Mouse (Mus musculus) gastrocnemius, postnatal 10 days (tissue): ENCODE measurements around the gene Tmem273. TPM values are rescaled to one million over a fixed set of nuclear protein-coding genes. Genes with fewer than 3 reads are reported as not detected.

Experiments
- DNase-seq: peaks from one replicate; pipeline ENCODE4 v3.0.0; 2021; ENCODE audit warnings: mixed read lengths
- long read RNA-seq, 2 experiments: library from polyadenylated mRNA; stranded (forward); transcript quantifications; one replicate each; pipeline ENCODE4 v2.0.0; 2021
- total RNA-seq, 2 experiments: library from RNA; stranded (reverse); gene quantifications; 2 replicates each; pipeline ENCODE4 v1.2.3; 2021

Tmem273 gene
- under 1 TPM in 1 of 2 experiments, not detected in 1; 0.73 TPM for total RNA-seq
- long read RNA-seq, experiment 1 = 0 reads
- long read RNA-seq, experiment 2, partial matches to known transcripts = 0 of 1 reads
- long read RNA-seq, experiment 2, other reads (novel, unspliced or antisense) = 0 of 1 reads

DNA sequence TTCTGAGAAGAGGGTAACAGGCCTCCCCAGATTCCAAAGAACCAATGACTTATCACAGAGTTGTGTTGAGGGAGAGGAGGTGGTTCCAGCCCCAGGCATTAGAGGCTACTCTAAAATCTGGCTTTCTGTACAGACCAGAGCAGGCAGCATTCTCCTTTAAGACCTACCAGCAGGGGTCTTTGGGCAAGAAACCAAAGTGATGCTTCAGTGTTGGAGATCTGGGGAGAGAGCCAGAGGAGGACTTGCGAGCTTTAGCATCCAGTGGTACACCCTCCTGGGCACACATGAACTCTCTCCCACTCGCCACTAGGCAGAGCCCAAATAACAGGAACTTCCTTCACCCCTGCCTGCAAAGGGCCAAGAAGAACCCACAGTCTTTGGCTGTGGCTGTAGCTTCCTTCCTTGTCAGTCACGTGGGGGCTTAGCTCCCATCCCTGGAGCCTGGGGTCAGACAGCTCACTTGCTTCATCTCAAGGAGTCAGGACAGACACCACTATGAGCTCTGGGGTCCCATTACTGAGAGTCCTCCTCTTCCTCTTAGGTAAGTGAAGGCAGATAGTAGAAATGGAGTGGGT is at the start of gene Tmem273:
Gene Tmem273, plus strand, starts transcription at position 408 of the 575 bp plus-strand sequence.
- DNase-seq = no peak

DNA sequence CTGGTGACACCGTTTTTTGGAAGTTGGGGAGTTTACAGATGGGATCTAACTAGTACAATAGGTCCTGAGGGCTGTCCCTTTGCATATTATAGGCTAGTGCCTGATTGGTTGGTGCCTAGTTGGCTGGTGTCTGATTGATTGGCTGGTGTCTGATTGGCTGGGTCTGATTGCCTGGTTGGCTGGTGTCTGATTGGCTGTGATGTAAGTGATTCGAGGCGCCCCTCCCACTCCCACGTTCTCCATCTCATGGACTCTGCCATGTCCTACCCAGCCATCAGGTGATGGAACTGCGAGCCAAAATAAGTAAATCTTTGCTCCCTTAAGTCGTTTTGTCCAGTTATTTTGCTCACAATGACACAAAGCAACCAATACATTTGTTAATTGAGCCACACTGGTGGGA is 49.2 kb upstream of the Tmem273 start:
- DNase-seq = no peak

DNA sequence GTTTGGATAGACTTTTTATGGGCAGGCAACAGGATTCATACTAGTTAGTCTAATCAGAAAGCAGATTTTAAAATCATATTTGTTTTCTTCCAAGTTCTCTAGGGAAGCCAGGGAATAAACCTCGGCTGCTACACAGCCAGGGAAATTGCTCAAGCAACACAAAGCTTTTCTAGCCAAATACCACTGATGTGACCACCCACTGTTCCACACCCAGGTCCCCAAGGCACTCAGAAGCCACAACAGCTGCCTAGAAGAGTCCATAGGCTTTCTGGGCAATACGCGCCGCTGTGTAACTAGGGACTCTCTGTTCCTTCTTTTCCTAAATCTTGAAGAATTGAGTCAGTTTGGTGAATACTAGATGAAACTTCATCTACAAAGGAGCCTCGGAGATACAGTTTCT is 47.2 kb upstream of the Tmem273 start:
- no peak for DNase-seq

DNA sequence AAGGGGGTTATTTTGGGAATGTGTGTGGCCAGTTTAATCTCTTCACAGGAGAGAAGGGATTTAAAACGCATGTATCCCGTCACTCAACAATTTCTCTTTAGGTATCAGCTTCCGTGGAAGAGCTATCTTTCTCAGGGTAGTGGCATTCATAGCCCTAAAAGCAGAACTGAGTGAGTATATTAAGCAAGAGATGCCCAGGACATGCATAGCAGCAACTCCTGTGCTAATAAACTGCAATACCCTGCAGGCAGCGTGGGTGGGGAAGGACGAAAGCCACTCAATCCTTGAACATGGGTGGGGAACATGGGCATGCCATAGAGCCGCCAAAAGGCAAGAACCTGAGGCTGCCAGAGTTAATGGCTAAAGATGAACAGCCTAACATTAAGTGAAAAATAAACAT is 37.2 kb upstream of the Tmem273 start:
- DNase-seq = no peak

DNA sequence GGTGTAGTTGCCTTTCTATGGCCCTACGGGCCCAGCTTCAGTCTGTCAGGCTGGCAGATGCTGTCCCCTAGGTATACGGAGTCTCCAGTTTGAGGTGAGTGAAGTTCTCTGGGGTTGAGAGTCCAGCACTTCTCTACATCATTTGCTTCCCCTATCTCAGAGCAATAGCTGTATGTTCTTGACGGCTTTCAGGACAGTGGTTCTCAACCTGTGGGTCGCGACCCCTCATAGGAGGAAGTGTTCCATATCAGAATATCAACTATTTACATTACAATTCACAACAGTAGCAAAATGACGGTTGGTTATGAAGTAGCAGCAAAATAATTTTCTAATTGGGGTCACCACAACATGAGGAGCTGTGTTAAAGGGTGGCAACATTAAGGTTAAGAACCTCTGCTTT is 35.0 kb upstream of the Tmem273 start:
- DNase-seq = no peak

DNA sequence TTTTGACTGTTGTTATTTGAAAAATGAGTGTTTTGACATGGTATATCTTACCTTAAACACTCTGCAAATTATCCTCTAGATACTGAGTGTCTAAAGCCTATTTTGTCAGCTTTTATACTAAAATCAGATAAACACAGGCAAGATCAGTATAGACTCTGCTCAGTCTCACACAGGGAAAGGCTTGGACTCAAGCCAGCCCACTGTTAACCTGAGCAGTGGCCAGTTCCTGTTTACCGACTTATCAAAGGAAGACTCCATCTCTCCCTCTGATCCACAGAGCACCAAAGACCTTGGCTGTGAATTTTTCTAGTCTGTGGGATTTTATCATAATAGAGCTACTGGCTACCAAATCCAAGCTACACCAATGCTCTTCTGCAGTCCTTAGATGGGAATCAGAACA is 31.5 kb upstream of the Tmem273 start:
- DNase-seq = no peak

DNA sequence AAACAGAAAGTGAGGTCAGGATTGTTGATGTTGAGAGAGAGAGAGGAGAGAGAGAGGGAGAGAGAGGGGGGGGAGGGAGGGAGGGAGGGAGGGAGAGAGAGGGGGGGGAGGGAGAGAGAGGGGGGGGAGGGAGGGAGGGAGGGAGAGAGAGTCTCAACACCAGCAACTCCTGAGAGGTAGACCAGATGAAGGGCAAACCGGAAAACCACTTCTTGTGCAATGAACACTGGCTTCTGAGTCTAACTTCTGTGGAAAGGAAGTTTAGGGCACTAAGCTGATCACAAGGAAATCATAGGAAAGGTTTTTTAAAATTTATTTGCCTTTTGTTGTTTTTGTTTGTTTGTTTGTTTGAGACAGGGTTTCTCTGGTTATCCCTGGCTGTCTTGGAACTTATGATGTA is 23.6 kb upstream of the Tmem273 start:
- DNase-seq = no peak

DNA sequence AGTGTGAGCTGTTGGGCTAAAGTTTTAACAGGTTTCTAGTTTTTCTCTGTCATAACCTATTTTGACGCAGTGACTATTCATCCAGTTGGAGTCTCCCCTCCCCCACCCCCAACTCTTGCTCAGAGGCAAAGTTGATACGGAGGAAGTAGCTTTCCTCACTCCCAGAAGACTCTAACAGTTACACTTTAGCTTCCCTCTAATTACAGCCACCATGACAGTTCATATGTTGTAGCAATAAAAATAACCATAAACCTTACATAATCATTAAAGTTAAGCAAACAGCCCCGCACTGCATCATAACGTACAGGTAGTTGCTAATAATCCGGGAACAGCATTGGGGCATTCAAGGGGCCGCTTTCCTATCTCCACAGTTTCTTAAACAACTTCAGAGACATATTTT is 15.2 kb upstream of the Tmem273 start:
- no peak for DNase-seq

DNA sequence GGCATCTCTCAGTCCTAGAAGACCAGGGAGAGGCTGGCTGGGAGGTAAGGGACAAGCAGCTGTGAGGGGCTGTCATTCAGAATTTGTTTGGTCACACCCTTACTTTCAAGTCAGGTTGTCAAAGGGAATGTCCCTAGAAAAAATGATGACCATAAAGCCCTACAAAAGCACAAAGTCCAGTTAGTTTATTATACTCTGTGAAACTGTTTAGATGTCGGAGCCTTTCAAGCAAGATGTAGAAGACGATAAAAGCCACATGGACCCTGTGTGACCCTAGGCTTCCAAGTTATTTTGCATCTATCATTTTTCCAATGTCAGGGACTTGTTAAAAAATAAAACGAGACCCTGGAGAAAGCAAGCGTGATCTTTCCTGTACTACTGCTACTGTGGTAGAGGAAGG is 13.7 kb upstream of the Tmem273 start:
- DNase-seq = no peak

DNA sequence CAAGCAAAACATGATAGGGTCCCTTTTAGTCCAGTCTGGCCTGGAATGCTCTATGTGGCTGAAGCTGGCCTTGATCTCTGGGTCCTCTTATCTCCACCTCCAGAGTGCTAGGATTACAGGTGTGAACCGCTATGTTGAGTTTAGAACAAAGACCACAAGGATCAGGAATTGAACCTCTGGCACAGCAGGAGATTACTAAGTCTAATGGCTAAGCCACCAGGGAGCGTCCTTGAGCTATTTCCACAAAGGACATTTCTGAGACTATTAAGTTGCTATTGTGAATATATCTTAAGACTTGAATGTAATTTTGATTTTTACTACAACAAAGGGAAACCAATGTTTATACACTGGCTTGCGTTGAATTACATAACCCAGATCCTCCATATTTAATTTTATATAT is 13.0 kb upstream of the Tmem273 start:
- peak; percentile 39 for DNase-seq

DNA sequence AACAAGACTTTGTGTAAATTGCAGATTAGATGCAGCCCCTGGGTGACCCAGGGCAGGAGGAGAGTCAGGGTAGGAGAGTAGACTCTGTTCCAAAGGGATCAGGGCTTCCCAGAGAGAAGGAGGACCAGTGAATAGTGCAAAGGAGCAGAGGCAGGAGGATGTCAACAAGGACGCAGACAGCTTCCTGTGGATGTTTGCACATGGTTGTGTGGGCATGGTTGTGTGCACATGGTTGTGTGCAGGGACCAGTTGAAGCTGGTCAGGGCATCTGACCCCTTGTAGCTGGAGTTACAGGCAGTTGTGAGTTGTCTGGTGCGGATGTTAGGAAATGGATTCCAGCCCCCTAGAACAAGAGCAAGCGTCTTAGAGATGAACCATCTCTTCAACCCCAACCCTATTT is 12.3 kb upstream of the Tmem273 start:
- DNase-seq = no peak

DNA sequence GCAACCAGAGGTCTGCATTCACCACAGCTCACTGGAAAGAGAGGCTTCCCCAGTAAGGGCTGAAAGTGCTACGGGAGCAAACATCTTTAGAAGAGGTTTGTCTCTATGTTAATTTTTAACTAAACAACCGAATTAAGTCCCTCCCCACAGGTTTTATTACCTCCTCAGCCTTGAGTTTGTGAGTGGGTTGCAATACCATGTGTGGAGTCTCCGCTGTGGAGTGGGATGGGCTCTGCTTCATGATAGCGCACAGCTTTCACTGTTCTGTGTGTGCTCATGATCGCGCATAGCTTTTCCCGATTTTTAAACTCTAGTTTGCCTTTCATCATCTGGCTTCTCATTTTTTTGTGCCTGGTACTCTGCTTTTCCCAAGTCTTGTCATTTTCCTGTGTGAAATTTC is 9.7 kb upstream of the Tmem273 start:
- DNase-seq = no peak

DNA sequence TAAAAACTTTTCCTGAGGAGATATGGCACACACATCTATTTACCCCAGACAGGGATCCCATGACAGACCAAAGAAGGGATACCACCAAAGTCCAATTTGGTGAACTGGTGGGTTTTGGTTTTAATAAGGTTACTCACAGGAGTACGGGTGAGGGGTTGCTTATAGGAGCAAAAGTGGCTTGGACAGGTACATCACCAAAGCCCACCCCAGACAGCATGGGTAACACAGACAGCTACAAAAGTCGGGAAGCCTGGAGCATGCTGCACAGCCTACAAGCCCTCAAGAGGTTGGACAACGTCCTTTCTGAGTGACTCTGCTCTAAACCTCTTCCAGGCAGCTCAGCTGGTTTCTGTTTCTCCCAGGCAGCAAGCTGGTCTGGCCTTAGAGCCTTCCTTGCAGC is 7.4 kb upstream of the Tmem273 start:
- DNase-seq = no peak

DNA sequence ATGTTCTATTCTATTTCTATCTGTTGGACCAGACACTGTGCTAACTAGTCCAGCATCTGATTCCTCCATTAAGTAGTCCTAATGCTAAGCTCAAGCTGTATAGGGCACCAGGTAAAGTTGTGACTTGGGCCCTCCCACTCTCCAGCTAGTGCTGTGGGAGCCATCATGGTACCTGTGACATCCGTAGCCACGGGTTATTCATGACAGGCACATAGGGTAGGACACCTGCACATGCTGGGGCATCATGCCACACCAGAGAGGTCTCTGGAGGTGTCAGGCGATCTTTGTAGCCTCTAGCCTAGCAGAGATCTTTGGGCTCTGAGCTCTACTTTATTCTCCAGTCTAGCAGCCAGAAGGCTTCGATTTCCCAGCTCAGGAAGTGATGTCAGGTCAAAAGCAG is 2.9 kb upstream of the Tmem273 start:
- DNase-seq = no peak

DNA sequence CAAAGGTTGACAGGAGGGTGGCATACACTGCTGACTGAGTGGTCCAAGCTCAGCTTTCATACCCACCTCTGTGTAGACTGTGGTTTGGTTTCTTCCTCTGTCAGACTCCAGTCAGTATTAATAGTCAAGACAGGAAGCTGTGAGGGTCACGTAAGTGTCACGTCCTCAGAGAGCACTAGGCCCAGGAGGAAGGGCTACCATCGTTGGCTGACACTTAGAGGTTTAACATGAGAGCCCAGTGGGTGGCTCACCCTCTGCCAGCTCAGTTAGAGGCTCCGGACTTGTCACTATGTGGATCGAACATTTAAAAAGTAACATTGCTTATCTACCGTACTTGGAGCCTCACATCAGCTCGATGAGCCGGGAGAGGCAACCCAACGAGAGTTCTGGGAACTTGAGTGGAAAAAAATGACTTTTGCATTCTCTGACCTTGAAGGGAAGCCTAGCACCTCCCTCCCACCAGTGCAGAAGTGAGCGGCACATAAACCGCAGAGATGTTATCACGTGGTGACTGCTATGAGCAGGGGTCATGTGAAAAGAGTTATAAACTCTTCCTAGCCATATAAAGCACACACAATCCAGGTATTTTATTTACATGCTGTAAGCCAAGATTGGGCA is 1.5 kb upstream of the Tmem273 start:
- no peak for DNase-seq

DNA sequence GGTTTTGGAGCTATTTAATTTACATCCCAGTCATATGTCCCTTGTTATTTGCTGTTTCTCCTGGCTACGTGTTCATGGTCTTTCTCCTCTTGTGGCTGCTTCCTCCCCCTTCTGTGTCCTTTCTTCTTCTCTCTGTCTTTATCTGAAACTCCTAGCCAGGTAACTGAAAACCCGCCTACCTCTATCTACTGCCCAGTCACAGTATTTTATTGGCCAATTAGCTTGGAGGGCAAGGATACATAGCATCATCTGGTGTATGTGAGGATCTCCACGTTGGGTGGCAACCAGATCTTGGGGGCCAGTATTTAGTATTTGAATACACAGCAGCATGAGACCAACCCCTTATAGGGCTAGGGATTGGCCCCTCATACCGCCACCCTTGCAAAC is 1.0 kb upstream of the Tmem273 start:
- no peak for DNase-seq

DNA sequence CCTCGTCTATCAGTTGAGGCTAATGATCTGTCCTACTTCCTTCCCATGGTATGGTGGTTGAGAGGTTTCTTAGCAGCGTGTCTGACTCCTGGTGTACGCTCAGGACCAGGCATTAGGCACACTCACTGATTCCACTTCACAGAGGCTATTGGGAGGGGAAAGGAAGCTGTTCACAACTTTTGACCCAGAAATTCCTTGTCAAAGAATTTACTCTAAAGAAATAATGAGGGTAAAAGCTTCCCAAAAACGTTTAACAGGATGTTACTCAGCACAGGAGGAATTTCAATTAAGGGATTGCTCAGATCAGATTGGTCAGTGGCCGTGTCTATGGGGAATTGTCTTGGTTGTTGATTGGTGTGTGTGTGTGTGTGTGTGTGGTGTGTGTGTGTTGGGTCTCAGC is 1.9 kb downstream of the Tmem273 start:
- no peak for DNase-seq

DNA sequence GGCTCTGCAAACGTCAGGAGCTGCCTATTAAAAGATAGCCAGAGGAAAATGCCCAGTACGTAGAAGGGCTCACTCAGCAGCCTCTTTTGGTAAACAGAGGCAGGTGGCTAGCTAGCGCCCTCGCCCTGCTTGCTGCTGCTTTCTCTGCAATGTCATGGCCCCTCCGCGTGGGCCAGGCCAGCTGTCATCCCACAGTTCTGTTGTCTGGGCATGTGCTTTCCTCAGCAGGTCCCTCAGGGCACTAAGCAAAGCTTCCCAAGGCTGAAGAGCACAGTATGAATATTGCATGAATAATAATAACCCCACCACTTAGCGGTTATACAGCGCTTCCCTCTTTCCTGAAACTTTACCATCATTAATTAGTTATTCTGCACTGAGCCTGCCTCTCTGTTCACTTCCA is 10.6 kb downstream of the Tmem273 start:
- DNase-seq = no peak

DNA sequence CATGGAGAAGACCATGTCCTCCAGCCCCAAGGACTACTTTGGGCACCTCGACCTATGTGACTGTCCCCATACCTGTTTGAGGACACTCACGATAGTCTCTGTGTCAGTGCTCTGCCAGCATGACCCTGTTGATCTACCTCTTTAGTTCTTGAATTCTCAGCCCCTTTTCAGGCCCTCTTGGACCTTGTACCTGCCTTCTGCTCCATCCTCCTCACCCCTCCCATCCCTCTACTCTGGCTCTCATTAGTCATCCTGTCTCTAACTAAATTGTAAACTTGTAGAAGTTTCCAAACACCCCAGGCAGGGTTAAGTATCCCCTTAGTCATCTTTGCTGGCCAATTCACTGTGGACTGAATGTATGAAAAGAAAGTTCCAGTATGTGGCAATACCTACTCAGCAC is 12.0 kb downstream of the Tmem273 start:
- no peak for DNase-seq

DNA sequence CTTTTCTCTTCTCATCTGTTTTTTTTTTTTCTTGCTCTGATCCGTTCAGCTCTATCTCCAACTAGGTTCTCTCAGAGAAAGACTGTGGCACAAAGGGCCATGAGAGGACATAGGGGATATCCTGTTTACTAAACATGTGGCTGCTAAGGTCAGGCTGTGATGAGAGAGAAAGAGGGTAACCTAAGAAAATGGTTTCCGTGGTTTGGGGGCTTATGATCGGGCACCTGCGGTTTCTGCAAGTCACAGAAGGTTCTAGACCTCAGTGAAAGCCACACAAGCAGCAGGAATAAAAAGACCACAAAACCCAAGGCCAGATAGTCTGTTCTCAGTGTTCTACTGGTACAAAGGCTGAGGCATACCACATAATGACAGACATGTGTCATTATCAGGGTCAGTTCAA is 12.6 kb downstream of the Tmem273 start:
- DNase-seq = no peak

DNA sequence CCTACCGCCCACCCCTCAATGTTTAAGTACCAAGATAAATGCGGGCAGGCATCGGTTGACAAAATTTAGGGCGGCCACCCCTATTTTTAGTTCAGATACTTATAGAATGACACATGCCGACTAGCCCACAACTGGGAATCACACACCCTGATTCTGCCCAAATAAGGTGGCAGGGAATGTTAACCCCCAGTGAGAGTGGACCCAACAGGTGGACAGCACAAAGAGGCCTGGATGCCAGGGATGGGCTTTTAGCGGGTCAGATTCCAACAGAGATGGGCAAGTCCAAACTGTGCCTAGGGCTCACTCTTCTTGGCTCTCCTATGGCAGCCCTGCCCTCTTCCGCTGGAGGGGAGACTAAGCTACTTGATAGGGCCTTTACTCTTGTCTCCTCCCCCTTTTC is 14.3 kb downstream of the Tmem273 start:
- no peak for DNase-seq

DNA sequence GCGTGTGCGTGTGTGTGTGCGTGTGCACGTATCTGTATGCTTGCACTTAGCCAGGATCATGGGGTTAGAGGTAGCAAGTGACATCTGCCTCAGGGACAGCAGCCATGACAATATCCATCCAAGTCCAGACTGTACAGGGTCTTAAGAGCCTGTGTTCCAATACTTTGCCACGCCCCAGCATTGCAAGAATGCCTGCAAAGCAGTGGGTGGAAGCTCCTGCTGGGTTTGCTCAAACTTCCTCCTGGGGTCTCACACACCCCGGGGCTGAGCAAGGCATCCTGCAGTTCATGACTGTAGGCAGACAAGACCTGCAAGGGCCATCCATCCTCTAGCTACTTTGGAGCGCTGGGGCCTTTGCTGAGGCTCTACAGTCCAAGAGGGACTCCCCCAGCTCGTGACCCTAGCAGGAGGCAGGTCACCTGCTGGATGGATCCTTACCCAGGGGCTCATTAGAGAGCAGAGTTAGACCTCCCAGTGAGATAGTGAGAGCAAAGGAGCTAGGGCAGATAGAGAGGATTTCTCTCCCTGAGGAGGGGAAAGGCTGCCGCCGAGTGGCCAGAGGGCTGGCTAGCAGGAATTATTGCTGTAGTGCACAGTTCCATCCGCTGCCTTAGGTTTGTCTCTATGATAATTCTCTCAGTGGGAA is 15.4 kb downstream of the Tmem273 start:
- peak; percentile 52 for DNase-seq

DNA sequence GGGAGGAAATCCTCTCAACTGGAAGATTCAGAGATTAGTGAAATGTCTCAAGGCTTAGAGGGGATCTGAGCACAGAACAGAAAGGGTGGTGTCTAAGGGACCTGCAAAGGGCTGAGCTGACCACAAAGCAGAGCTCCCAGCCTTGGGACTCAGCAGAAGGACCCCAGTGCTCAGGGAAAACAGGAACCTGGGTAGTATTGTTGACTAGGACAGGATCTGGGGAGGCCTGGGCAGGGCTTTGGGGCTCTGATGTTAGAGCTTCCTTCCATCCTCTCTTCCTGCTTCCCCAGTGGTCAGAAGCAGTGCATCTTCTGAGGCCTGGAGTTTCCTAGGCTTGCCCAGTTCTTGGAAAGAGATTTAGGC is 15.9 kb downstream of the Tmem273 start:
- no peak for DNase-seq

DNA sequence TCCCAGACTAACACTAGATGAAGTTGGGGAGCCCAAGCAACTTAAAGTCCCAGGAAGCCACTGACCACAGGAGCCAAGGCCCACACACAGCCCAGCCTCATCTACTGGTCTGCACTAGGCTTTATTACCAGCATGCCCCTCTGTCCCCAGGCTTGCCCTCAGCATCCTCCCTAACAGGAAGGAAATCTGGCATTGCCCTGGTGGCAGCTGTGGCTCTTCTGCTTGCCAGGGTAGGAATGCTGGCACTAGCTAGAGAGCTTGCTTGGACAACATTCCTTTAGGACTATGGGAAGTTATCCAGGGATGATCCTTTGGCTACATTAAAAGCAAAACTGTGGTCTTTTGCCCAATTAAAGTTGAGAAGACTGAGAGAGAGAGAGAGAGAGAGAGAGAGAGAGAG is 24.3 kb downstream of the Tmem273 start:
- DNase-seq = no peak
